Mouse (Mus musculus) macrophage (primary cell): ENCODE results near the gene Klhl10. TPM values are rescaled to one million over a fixed set of nuclear protein-coding genes. Genes with fewer than 3 reads are reported as not detected.

Experiments used
- H3K27ac ChIP-seq: fragments of 350-480 bp; formaldehyde crosslinking; 2 replicates; pipeline ENCODE4 v1.9.0; 2021
- H3K36me3 ChIP-seq: fragments of 350-480 bp; formaldehyde crosslinking; 2 replicates; pipeline ENCODE4 v1.9.0; 2021; ENCODE audit errors: inconsistent target
- H3K4me3 ChIP-seq: fragments of 350-480 bp; formaldehyde crosslinking; 2 replicates; pipeline ENCODE4 v1.9.0; 2021; ENCODE audit errors: inconsistent target
- H3K79me2 ChIP-seq: fragments of 350-480 bp; formaldehyde crosslinking; 2 replicates; pipeline ENCODE4 v1.9.0; 2021; ENCODE audit errors: inconsistent target
- WGBS: methylation state at CpG from one replicate; pipeline ENCODE4 v1.1.7; 2026; ENCODE audit warnings: inconsistent platforms; ENCODE audit not compliant: missing documents; 5-methylcytosine and 5-hydroxymethylcytosine counted together
- polyA plus RNA-seq: library from polyadenylated mRNA; stranded (reverse); fragments of 250-400 nt; gene quantifications from 3 replicates; pipeline ENCODE4 v1.2.4, GENCODE M21; 2018; ENCODE audit warnings: inconsistent platforms
- total RNA-seq, 78 experiments: library from RNA; depleted of rRNA; stranded (reverse); fragments of 250-400 nt; gene quantifications; 1 replicate in 9 of 78; 2 replicates in 24 of 78; 3 replicates in 43 of 78; 4 replicates in 2 of 78; pipeline ENCODE4 v1.2.4; 2018; ENCODE audit warnings: inconsistent platforms in 56 of 78

Gene Klhl10
- under 1 TPM in 4 of 26 experiments, not detected in 22; 0.32 to 0.98 (median 0.37) TPM for total RNA-seq (2018; cell fraction: chromatin; rRNA removed)
- under 1 TPM in 14 of 26 experiments, not detected in 12; 0.04 to 0.18 (median 0.09) TPM for total RNA-seq (2018; cell fraction: cytosol; rRNA removed)
- total RNA-seq (2018; cell fraction: nucleus; rRNA removed) = 1 to 10 TPM in 1 of 26 experiments, under 1 TPM in 8, not detected in 17; 0.31 to 1.1 (median 0.56) TPM
- 0.07 TPM in 1 of 3 replicates, not detected in the others for polyA plus RNA-seq

DNA sequence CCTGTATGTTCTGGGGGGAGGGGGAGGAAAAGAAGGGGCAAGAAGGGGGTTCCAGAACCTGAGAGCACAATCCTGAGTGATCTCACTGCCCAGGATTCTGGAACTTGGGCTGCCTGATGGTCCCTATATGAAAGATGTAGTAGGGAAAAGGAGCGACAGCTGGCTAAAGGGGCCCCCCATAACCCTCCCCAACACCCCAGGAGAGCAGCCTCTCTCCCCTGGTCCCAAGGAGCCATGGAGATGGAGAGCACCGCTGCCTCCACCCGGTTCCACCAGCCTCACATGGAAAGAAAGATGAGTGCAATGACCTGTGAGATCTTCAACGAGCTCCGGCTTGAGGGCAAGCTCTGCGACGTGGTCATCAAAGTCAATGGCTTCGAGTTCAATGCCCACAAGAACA lies at the start of gene Klhl10, which contains the start of gene Nt5c3b:
Gene Klhl10 (plus strand): TSS at position 121 of the 400 bp plus-strand sequence.
Gene Nt5c3b (minus strand): TSS at position 12 of the 400 bp plus-strand sequence.
- WGBS = 90% methylated on average over 8 of the region's 8 CpGs
- Histone ChIP-seq H3K4me3 (peak within 1 kb of the TSS; percentile 26), H3K27ac (no peak within 1 kb of the TSS), H3K79me2 (no peaks in the 10 kb centered on the region), H3K36me3 (no peaks in the 10 kb centered on the region)

DNA sequence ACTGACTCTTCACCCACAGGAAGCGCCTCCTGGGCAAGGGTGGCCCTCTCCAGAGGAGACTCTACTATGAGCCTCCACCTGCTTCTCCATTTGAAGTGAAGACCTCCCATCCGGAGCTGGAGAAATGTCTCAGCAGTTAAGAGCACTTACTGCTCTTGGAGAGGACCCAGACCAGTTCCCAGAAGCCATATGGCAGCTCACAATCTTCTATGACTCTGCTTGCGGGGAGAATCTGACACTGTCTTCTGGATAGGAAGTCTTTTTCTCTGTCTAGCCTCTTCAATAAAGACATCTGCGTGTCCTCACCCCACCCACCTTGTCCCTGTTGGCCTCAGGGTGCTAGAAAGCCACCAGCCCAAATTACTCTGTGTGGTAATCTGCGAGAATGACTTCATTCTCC lies 48.8 kb upstream of the Klhl10 start:
- Histone ChIP-seq H3K27ac (no peak overlapping the region), H3K36me3 (no peaks in the 10 kb centered on the region), H3K4me3 (no peak overlapping the region), H3K79me2 (no peaks in the 10 kb centered on the region)
- 91% methylated on average over 5 of the region's 5 CpGs for WGBS

DNA sequence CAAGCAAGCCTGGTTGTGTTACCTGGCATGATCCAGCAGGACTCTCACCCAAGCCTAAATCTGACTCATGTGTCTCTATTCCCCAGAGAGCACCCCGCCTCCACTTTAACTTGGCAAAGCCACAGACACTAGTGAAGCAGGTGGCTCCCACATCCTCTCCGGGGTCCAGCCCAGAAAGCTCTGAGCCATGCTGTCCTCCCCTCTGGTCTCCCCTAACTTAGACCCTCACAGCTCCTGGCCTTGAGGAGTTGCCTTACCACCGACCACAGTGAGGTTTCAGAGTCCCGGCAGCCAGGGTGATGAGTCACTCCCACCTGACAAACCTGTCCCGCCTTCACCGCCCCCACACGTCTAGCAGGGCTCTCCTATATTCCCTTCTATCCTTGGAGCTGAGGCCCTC lies 48.0 kb upstream of the Klhl10 start:
- WGBS = 56% methylated on average over 7 of the region's 7 CpGs
- Histone ChIP-seq H3K36me3 (no peaks in the 10 kb centered on the region), H3K27ac (no peak overlapping the region), H3K4me3 (no peak overlapping the region), H3K79me2 (no peaks in the 10 kb centered on the region)

DNA sequence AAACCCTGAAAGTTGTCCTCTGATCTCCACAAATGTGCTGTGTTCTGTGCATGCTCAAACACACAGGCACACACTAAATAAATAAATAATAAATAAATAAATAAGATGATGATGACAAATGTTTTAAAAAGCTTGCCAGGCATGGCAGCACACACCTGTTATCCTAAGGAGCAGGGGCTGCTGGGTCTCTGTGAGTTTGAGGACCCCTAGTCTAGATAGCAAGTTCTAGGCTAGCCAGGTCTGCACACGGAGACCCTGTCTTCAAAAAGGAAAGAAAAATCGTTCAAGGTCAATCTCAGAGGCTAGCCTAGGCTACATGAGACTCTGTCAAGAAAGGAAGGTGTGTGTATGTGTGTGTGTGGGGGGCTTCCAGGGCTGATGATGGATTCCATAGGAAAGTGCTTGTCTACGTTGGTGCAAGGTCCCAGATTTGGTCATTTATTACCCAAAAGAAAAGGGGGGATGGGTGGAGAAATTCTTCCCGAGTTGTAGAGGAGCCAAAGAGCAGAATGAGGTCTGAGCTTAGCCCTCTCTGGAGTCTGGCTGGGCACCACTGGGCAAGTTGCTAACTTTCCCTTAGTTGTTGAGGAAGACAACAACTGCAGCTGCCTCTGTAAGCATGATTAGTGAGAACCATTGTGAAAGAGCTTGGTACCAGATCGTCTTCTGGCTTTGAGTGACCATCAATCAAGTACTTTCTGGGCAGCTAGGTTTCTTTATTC lies 47.2 kb upstream of the Klhl10 start:
- H3K27ac ChIP-seq = no peak overlapping the region
- H3K36me3 ChIP-seq = no peaks in the 10 kb centered on the region
- H3K79me2 ChIP-seq = no peaks in the 10 kb centered on the region
- no peak overlapping the region for H3K4me3 ChIP-seq
- 81% methylated on average over 5 of the region's 5 CpGs for WGBS

DNA sequence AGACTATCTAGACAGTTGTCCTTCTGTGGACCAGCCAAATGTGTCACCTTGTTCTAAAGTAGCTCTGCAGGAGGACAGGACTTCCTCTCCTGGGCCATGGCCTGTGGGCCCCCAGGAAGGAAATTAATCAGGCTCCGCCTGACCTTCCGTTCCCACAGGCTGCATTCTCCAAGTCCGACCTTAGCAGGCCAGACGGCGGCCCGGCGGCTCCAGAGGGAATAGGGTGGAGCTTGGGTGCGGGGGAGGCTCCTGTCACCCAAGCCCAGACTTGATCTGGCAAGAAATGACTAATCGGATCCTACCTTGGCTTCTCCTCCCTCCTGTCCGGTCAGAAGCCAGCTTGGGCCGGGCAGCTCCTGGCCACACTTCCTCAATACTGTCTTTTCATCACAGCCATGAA lies 46.5 kb upstream of the Klhl10 start:
- WGBS = 33% methylated on average over 10 of the region's 11 CpGs
- H3K4me3 ChIP-seq = no peak overlapping the region
- H3K79me2 ChIP-seq = no peaks in the 10 kb centered on the region
- no peak overlapping the region for H3K27ac ChIP-seq
- H3K36me3 ChIP-seq = no peaks in the 10 kb centered on the region

DNA sequence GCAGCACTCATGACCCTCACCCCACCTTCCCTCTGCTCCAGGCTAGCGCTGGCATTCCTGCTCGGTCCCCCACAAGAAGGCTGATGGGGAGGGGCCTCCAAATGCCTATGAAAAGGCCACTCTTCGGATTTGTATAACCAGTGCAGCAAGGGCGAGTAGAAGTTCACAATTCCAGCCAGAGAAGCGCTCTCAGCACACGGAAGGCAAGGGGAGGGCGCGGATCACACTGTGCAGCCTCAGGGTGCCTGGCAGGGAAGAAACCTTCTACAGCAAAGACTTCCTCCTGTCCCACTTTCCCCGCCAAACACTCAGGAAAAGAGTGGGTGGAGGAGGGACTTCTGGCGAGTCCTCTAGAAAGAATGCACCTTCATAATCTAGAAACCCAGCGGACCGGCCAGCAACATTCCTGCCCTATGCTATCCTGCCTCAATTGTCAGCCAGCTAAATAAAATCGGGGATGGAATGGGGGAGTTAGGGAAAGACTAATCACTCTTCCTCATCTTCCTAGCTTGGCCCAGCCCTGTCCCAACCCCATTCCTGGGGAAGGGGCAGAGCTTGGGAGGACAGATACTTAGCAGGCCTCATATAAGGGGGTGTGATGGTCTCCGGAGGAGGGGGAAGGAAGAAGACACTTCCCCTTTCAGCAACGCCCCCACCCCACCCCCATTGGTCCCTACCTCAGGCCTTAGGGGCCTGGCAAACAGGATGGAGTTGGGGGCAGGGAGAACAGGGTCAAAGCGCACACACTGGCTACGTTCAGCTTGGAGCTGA lies 45.7 kb upstream of the Klhl10 start:
- Histone ChIP-seq H3K4me3 (no peak overlapping the region), H3K79me2 (no peaks in the 10 kb centered on the region), H3K27ac (no peak overlapping the region), H3K36me3 (no peaks in the 10 kb centered on the region)
- WGBS = 77% methylated on average over 15 of the region's 17 CpGs

DNA sequence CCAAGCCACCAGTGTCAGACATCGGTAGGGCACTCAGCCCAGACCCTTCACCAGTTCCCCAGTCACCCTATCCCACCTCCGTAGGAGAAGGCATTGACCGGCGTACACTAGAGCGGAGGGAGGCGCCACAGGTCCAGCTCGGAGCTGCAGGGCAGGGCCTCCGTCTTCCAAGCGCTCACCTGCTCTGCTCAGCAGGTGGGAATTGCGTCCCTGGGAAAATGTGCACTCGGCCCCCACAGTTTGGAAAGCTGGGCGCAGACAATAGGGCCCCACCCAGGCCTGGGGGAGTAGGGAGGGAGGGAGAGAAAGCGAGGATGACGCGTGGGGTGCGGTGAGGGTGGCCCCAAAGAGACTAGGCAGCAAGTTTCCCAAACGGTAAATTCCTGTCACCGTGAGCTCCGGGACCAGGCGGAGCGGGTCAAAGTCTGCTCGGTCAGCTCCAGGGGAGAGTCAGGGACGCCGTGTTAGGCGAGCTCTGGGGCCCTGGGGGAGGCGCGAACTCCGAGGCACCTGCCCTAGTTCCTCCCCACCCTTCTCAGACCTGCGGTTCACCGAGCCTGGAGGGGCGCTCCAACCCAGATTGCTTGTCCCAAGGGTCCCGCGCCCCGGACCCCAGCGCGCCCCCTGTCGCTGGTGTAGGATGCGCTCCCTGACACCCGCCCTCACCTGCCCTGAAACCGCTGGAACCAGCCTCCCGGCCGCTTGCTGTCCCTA lies 44.7 kb upstream of the Klhl10 start:
- WGBS = 5% methylated on average over 42 of the region's 42 CpGs
- H3K4me3 ChIP-seq = peak overlapping the region; percentile 22
- H3K27ac ChIP-seq = no peak overlapping the region
- H3K36me3 ChIP-seq = no peaks in the 10 kb centered on the region
- no peaks in the 10 kb centered on the region for H3K79me2 ChIP-seq

DNA sequence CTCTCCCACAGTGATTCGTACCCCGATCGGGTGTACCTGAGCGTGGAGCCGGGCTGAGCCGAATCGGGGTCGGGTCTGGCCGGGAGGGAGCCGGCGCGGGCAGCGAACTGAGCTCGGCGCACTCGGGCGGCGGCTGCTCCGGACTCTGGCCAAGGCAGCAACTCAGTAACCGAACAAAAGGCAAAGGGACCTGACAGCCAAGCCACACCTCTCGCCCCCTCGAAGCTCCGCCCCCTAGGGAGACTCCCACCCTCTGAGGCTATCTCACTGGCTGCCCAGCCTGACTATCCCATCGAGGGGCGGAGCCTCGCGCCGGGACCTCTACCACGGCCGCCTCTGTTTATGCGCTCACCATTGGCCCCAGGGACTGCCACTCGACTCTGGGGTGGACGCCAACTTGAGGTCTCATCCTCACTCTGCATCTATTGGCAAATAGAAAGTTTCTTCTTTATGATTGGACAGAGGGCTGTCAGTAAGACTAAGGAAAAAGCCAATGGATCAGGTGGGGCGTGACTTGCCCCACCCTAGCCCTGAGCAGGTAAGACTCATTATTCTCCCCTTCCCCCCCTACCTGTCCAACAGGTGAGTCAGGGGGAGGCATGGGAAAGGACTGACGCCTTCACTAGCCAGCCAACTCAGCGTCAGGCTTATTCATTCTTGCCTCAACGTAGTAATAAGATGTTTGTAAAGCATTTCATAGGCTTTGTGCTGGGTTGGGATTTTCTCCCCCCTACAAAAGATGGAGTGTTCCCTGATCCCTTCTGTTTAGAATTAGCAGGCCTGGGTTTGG lies 43.9 kb upstream of the Klhl10 start, which contains the start of gene Jup:
Gene Jup (minus strand): TSS at position 164 of the 790 bp plus-strand sequence.
- H3K4me3 ChIP-seq = peak within 1 kb of the TSS; percentile 22
- no peaks in the 10 kb centered on the region for H3K36me3 ChIP-seq
- H3K79me2 ChIP-seq = no peaks in the 10 kb centered on the region
- 8% methylated on average over 36 of the region's 37 CpGs for WGBS
- no peak within 1 kb of the TSS for H3K27ac ChIP-seq

DNA sequence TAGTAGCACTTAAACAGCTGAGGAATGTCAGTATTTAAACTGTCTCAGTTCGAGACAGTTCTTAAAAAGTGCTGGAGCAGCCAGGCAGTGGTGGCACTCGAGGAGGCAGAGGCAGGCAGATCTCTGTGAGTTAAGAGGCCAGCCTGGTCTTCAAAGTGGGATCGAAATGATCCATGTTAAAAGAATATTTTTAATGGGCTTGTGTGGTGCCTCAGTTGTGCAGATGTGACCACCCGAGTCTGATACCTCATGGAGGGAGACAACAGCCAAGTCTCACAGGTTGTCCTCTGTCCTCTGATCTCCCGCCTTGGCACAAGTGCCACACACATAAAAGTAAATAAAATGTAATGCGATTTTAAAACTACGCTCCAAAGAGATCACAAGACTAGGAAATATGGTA lies 43.2 kb upstream of the Klhl10 start:
- Histone ChIP-seq H3K79me2 (no peaks in the 10 kb centered on the region), H3K27ac (no peak overlapping the region), H3K36me3 (no peaks in the 10 kb centered on the region), H3K4me3 (no peak overlapping the region)
- 96% methylated on average over 6 of the region's 7 CpGs for WGBS

DNA sequence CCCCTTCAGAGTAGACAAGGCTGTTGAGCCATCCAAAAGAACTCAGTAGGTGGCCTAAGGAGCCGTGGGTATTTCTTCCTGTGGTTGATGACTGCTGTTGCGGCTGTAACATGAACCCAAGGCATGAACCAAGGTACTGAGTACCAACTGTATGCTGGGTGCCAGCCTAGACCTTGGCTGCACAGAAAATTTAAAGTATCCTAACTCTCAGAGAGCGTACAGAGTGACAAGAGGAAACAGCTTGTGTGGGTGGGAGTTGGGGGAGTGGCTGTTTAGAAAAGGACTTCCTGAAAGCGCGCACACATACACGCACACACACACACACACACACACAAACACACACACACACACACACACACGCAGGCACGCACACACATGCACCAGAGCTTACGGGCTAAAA lies 42.4 kb upstream of the Klhl10 start:
- 41% methylated on average over 3 of the region's 9 CpGs for WGBS
- Histone ChIP-seq H3K27ac (no peak overlapping the region), H3K4me3 (no peak overlapping the region), H3K36me3 (no peaks in the 10 kb centered on the region), H3K79me2 (no peaks in the 10 kb centered on the region)

DNA sequence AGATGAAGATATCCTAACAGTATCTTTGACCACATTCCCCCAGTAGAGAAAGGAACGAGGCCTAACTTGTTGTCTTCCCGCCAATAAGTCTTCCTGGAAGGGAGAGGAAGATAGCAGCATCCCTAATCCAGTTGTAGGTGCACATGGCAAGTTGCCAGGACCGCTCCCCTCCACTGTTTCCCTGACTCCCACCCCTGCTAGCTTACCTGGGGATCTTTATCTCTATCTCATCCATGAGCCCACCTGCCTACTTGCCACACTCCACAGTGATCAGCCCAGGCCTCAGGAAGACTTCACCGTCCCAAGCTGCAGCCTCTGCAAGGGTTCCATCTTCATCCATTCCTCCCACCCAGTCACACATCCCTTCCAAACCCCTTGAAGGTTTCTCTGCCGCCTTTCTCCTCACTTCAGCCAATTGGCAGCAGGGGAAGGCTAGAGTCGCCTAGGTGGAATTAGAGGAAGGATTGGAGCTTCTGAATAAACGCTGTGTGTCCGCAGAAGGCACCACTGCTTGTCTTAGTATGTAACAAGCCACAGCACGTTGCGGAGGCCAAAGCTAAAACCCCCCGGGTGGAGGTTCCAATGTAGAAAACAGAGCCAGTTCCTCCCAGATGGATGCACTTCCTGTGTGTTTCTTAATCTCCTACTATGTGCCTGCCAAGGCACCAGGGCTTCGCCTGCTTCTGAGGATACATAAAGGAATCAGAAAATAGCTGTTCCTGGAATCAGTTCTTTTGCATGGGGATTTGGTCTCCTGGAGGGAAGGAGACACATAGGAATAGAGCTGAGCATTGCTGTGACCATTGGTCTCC lies 41.8 kb upstream of the Klhl10 start:
- 86% methylated on average over 12 of the region's 12 CpGs for WGBS
- Histone ChIP-seq H3K79me2 (no peaks in the 10 kb centered on the region), H3K36me3 (no peaks in the 10 kb centered on the region), H3K27ac (no peak overlapping the region), H3K4me3 (no peak overlapping the region)

DNA sequence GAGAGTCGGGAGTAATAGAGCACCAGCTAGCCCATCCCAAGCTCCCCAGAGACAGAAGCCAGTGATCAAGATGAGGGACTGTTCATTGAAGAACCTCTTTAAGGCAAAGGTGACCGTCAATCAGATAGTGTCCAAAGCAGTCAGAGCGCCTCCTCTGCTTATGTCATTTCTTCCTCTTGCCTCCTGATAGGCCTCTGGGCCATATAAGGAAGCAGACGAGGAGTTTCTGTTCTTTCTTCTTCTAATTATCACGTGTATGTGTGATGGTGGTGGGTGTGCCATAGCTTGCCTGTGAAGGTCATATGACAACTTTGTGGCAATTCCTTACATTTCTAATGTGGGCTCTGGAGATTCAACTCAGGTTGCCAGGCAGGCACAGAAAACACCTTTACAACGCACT lies 40.9 kb upstream of the Klhl10 start:
- H3K79me2 ChIP-seq = no peaks in the 10 kb centered on the region
- no peaks in the 10 kb centered on the region for H3K36me3 ChIP-seq
- H3K27ac ChIP-seq = no peak overlapping the region
- H3K4me3 ChIP-seq = no peak overlapping the region
- 43% methylated on average over 6 of the region's 6 CpGs for WGBS

DNA sequence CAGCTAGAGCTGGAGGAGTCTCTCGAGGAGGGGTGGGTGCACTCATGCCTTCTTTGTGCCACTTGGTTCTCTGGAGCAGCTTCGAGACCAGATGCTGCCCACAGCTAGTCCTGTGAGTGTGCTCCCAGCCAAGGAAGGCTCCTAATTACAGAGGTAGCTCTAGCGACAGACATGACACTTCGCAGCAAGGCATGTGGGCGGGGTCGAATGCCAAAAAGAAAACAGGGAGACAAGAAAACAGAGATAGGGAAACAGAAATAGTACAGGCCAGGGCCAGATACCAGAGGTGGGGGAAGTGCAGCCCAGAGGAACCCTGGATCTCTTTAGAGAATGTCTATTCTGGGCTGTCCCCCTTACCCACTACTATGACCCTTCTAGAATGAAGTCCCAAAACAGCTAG lies 39.5 kb upstream of the Klhl10 start:
- no peak overlapping the region for H3K4me3 ChIP-seq
- H3K36me3 ChIP-seq = no peaks in the 10 kb centered on the region
- no peak overlapping the region for H3K27ac ChIP-seq
- H3K79me2 ChIP-seq = no peaks in the 10 kb centered on the region
- WGBS = 92% methylated on average over 6 of the region's 6 CpGs
